Mouse (Mus musculus) E14TG2a.4 (cell line): ENCODE data around the gene Bptf.
"Not testable (repeated sequence)": the region's sequence is repeated elsewhere in the genome, so short reads cannot be mapped to it uniquely, and the experiment has no call there.

Experiments
- H3K27me3 ChIP-seq: 2 replicates; pipeline ENCODE4 v1.6.1; 2014; ENCODE audit warnings: low read length, control low read depth; ENCODE audit not compliant: insufficient read depth
- H3K36me3 ChIP-seq: 2 replicates; pipeline ENCODE4 v1.6.1; 2014; ENCODE audit warnings: low read length, control low read depth; ENCODE audit not compliant: insufficient read depth
- H3K4me1 ChIP-seq: replicated peaks from 2 replicates; pipeline ENCODE4 v1.6.1; 2014; ENCODE audit warnings: low read depth, low read length, control low read depth
- H3K4me3 ChIP-seq: replicated peaks from 2 replicates; pipeline ENCODE4 v1.5.1; 2014; ENCODE audit warnings: mild to moderate bottlenecking, low read length
- H3K9me3 ChIP-seq: 2 replicates; pipeline ENCODE4 v1.6.1; 2014; ENCODE audit warnings: low read length, control low read depth
- CTCF ChIP-seq: conservative IDR thresholded peaks from 2 replicates; pipeline ENCODE4 v1.5.1; 2014; ENCODE audit warnings: low read length
- NANOG ChIP-seq: IDR thresholded peaks from 2 replicates; pipeline ENCODE4 v1.6.1; 2014; ENCODE audit warnings: borderline replicate concordance, low read length, mixed read lengths
- POU5F1 ChIP-seq: IDR thresholded peaks from 2 replicates; pipeline ENCODE4 v1.6.1; 2014; ENCODE audit warnings: low read length, borderline replicate concordance

Gene Bptf

GRCm38 (mm10) chr11:107130221-107130788 lies 1.6 kb downstream of the Bptf start:
- H3K27me3 ChIP-seq, result no peaks in the 10 kb centered on the region
- peak overlapping the region; percentile 88 for H3K4me3 ChIP-seq
- H3K36me3 ChIP-seq, result peaks cover 20% of the 10 kb centered on the region; the same call in 1 of the 2 replicates
- no peak for TF ChIP-seq NANOG
- TF ChIP-seq CTCF, result no peak
- no peak for TF ChIP-seq POU5F1
- peaks cover 65% of the 10 kb centered on the region for H3K4me1 ChIP-seq
- no peaks in the 10 kb centered on the region for H3K9me3 ChIP-seq

DNA sequence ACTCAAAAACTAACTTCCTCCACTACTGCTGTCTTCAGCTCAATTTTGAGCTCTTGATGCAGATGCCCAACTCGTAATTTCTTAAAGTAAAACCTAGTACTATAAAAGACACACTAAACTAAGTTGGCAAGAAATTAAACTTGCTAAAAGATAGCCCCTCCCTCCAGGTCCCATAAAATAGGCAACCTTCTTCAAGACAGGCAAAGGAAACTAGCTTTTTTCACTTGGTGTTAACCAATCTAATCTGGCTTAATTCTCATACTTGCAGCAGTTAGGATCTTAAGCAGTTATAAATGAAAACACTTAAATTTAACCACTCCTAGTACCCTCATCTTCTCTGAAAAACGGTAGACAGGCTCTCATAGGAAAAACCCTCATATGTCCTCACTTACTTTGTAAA lies 2.3 kb downstream of the Bptf start:
- TF ChIP-seq CTCF (no peak), POU5F1 (no peak), NANOG (no peak)
- Histone ChIP-seq H3K4me1 (peaks cover 65% of the 10 kb centered on the region), H3K9me3 (no peaks in the 10 kb centered on the region), H3K36me3 (peaks cover 20% of the 10 kb centered on the region; the same call in 1 of the 2 replicates), H3K27me3 (no peaks in the 10 kb centered on the region), H3K4me3 (peak overlapping the region; percentile 88)

GRCm38 (mm10) chr11:107126716-107127115 lies 5.2 kb downstream of the Bptf start:
- Histone ChIP-seq H3K36me3 (peaks cover 35% of the 10 kb centered on the region), H3K4me1 (peaks cover 77% of the 10 kb centered on the region)
- H3K4me3 ChIP-seq, H3K9me3 ChIP-seq, H3K27me3 ChIP-seq: not testable (repeated sequence)

DNA sequence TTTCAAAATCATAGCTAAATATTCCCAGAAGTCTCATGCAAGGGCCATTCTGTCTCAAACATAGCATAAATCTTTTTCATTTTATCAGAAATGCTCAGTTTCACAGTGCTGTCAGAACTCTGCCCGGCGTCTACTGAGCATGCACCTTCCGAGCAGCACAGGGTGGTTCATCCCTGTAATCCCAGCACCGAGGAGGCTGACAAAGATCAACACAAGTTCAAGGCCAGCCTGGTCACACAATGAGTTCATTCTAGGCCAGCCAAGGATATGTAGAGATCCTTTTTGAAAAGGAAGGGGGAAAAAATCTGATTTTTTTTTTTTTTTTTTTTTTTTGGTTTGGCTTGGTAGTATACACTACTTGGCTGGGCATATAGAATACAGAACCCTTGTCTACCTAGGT lies 6.9 kb downstream of the Bptf start:
- Histone ChIP-seq H3K9me3 (no peaks in the 10 kb centered on the region), H3K4me1 (peaks cover 87% of the 10 kb centered on the region), H3K4me3 (no peak overlapping the region), H3K36me3 (peaks cover 45% of the 10 kb centered on the region), H3K27me3 (no peaks in the 10 kb centered on the region)
- TF ChIP-seq POU5F1 (no peak), NANOG (no peak), CTCF (no peak)

- no peaks in the 10 kb centered on the region for H3K9me3 ChIP-seq
- no peaks in the 10 kb centered on the region for H3K27me3 ChIP-seq
- peaks cover 46% of the 10 kb centered on the region for H3K36me3 ChIP-seq
- TF ChIP-seq POU5F1 (no peak), CTCF (no peak), NANOG (no peak)
- no peak overlapping the region; the same call in 1 of the 2 replicates for H3K4me3 ChIP-seq
- H3K4me1 ChIP-seq, result peaks cover 87% of the 10 kb centered on the region
Measured at GRCm38 (mm10) chr11:107124327-107124731, 7.6 kb downstream of the Bptf start.

- Histone ChIP-seq H3K9me3 (no peaks in the 10 kb centered on the region), H3K36me3 (peaks cover 38% of the 10 kb centered on the region), H3K4me3 (no peak overlapping the region), H3K4me1 (peaks cover 93% of the 10 kb centered on the region), H3K27me3 (no peaks in the 10 kb centered on the region)
- TF ChIP-seq NANOG, result no peak
- TF ChIP-seq CTCF, result no peak
- TF ChIP-seq POU5F1, result no peak
Measured at GRCm38 (mm10) chr11:107117789-107118188, 14.1 kb downstream of the Bptf start.

- no peaks in the 10 kb centered on the region for H3K9me3 ChIP-seq
- H3K36me3 ChIP-seq, result peaks cover 40% of the 10 kb centered on the region
- TF ChIP-seq CTCF (no peak), NANOG (no peak), POU5F1 (no peak)
- no peaks in the 10 kb centered on the region for H3K27me3 ChIP-seq
- H3K4me1 ChIP-seq, result peaks cover 96% of the 10 kb centered on the region
- H3K4me3 ChIP-seq, result peak overlapping the region; percentile 66
Measured at GRCm38 (mm10) chr11:107113881-107114557, 17.9 kb downstream of the Bptf start.

- Histone ChIP-seq H3K4me3 (peak overlapping the region; percentile 66), H3K36me3 (peaks cover 47% of the 10 kb centered on the region), H3K4me1 (peaks cover 96% of the 10 kb centered on the region), H3K27me3 (no peaks in the 10 kb centered on the region), H3K9me3 (no peaks in the 10 kb centered on the region)
- no peak for TF ChIP-seq NANOG
- TF ChIP-seq CTCF, result peak; percentile 77
Measured at GRCm38 (mm10) chr11:107113112-107113511, 18.8 kb downstream of the Bptf start.

DNA sequence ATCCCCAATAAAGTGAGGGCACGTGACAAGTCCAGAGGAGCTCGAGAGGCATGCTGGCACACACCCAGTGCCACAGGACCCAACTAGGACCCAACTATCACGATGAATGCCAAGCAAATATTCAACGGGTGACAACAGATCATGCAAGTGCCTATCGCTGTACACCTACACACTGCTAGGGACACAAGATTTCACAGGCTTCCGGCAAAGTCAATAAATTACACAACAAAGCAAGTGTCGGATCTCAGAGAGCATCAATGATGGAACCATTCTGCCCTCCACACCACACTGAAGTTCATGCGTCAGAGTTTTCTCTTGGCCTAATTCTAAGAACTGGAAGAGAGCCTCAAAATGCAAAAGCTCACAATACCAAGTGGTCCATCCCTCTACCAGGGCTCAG lies 22.3 kb downstream of the Bptf start:
- TF ChIP-seq CTCF, result no peak
- TF ChIP-seq NANOG, result no peak
- TF ChIP-seq POU5F1, result no peak
- Histone ChIP-seq H3K4me1 (peaks cover 88% of the 10 kb centered on the region), H3K9me3 (no peaks in the 10 kb centered on the region), H3K4me3 (no peak overlapping the region), H3K27me3 (no peaks in the 10 kb centered on the region), H3K36me3 (peaks cover 35% of the 10 kb centered on the region)
